ENCODE assay signal across 8 mouse cellular contexts in the genomic region with DNA sequence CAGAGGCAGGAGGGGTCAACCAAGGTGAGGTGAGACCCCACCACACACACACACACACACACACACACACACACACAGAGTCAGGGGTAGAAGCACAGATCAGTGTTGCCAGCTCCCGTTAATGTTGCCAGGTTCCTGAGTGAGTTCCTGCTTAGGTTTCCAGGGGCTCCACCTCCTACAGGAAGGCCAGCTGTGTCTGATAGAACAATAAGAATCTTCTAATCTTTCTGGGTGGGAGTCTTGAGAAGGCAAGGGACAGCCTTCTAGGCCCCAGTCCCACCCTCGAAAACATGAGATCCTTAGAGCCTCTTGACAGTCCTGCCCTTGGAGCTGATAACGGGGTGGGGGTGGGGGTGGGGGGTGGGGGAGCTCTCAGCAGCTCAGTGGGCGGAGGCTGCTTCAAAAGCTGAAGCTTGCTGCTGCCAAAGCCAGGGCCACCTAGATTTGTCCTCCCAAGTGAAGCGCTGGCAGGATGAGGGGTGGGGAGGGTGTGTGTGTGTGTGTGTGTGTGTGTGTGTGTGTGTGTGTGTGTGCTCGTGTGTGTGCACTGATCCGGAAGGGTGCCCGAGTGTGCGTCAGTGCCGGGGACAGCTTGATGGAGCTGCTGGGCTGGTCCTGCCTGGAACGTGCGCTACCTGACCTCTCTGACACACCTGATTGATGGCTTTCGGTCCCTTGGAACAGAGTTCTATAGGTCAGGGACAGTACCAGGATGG. TPM values are rescaled to one million over a fixed set of nuclear protein-coding genes. Genes with fewer than 3 reads are reported as not detected.
DNase-seq lines count a peak whose midpoint lies in the region; ATAC-seq and TF ChIP-seq lines count a peak whose summit lies in the region.

No protein-coding gene starts in this region.

- H3K4me1 ChIP-seq in hindbrain, postnatal 0 days (ENCODE audit: insufficient read depth, low read length) = peaks cover 6% of the 10 kb centered on the region
- peaks cover 73% of the 10 kb centered on the region for H3K4me1 ChIP-seq in liver, embryonic 15.5 days (replicated peaks)

- H3K9me3 ChIP-seq in hindbrain, postnatal 0 days (ENCODE audit: low read length) = no peaks in the 10 kb centered on the region
- H3K9me3 ChIP-seq in liver, embryonic 15.5 days (replicated peaks) = no peaks in the 10 kb centered on the region

- H3K36me3 ChIP-seq in hindbrain, postnatal 0 days (ENCODE audit: insufficient read depth, low read length) = no peaks in the 10 kb centered on the region
- no peaks in the 10 kb centered on the region for H3K36me3 ChIP-seq in liver, embryonic 15.5 days (replicated peaks)

- peak overlapping the region; percentile 13; the same call in 1 of the 2 replicates for H3K4me2 ChIP-seq in hindbrain, postnatal 0 days (ENCODE audit: low read depth, low read length)
- H3K4me2 ChIP-seq in liver, embryonic 15.5 days = peak overlapping the region; percentile 23

- no peaks in the 10 kb centered on the region for H3K27me3 ChIP-seq in hindbrain, postnatal 0 days (ENCODE audit: insufficient read depth, low read length)
- H3K27me3 ChIP-seq in liver, embryonic 15.5 days = no peaks in the 10 kb centered on the region

- no peak for ATAC-seq in hindbrain, postnatal 0 days
- peak; percentile 16; the same call in 1 of the 2 replicates for ATAC-seq in liver, embryonic 15.5 days (ENCODE audit: insufficient read depth)
- no peak for ATAC-seq in erythroblast, adult 5-6 weeks (replicated peaks; ENCODE audit: low FRiP score, poor library complexity, severe bottlenecking)

- TF ChIP-seq CTCF in hindbrain, postnatal 0 days (IDR thresholded peaks at IDR 0.05; ENCODE audit: low read depth) = no peak

- DNase-seq in left cerebral cortex, postnatal 36 days (ENCODE audit: low spot score in 2 of 2) = peak; percentile 24 to 30
- DNase-seq in left cerebral cortex, adult 8-10 months (ENCODE audit: low spot score in 2 of 2) = no peak
- DNase-seq in gastrocnemius, postnatal 14 days = peak; percentile 37
- no peak for DNase-seq in hindbrain, postnatal 0 days (ENCODE audit: low spot score)
- peak; percentile 66 for DNase-seq in testis, postnatal 10 days (ENCODE audit: low spot score)
- DNase-seq in urinary bladder, postnatal 10 days (ENCODE audit: low spot score) = no peak

- 39% methylated on average over 13 of the region's 13 CpGs for WGBS in hindbrain, postnatal 0 days
- 28% methylated on average over 13 of the region's 13 CpGs for WGBS in liver, embryonic 15.5 days (ENCODE audit: insufficient replicate concordance)

- H3K27ac ChIP-seq in hindbrain, postnatal 0 days = no peak overlapping the region
- H3K27ac ChIP-seq in liver, embryonic 15.5 days (replicated peaks) = 0 out of 2 replicates have a peak overlapping the region, but pooled peaks have one; percentile 19

- H3K9ac ChIP-seq in hindbrain, postnatal 0 days (replicated peaks; ENCODE audit: low read length) = no peak overlapping the region
- no peak overlapping the region; the same call in 1 of the 2 replicates for H3K9ac ChIP-seq in liver, embryonic 15.5 days

- intact Hi-C loops in left cerebral cortex, postnatal 36 days (cut with DNase I) = no loop called here
- intact Hi-C loops in gastrocnemius, postnatal 14 days (cut with DNase I; ENCODE audit: low total_unique reads) = no loop called here

- H3K4me3 ChIP-seq in hindbrain, postnatal 0 days (ENCODE audit: low read length) = no peak overlapping the region
- no peak overlapping the region for H3K4me3 ChIP-seq in liver, embryonic 15.5 days (replicated peaks)

RNA-seq across cellular contexts. Expression of a gene that starts 3.4 kb away (rescaled TPM):
- total RNA-seq in left cerebral cortex, postnatal 36 days (2021) = 10 to 100 TPM; 18.3 to 38.8 TPM
- 10 to 100 TPM; 25.0 to 36.9 (median 30.7) TPM for total RNA-seq in left cerebral cortex, adult 8-10 months (2022)
- total RNA-seq in gastrocnemius, postnatal 14 days (2021) = 10 to 100 TPM in 1 of 2 experiments, 1 to 10 TPM in 1; 7.1 to 10.7 TPM
- 5.7 and 6.5 TPM in 2 replicates for total RNA-seq in hindbrain, postnatal 0 days (2014; rRNA removed)
- 6.2 TPM in 2 replicates for polyA plus RNA-seq in hindbrain, postnatal 0 days (2015; fragmentation: Nextera tagmentation; extraction: Ambion mirVana)
- 0.82 and 0.94 TPM in 2 replicates for polyA plus RNA-seq in liver, embryonic 15.5 days (2015; fragmentation: Nextera tagmentation; extraction: Ambion mirVana)
- total RNA-seq in erythroblast, adult 5-6 weeks (2015; ENCODE audit: low replicate concordance) = not detected in 2 replicates
- 0.85 and 1.5 TPM in 2 replicates for total RNA-seq in erythroblast, adult 5-6 weeks (2017; ENCODE audit: low replicate concordance)

RNA-seq across cellular contexts. Expression of a gene that starts 41.7 kb away (rescaled TPM):
- 1 to 10 TPM; 6.0 to 6.5 TPM for total RNA-seq in left cerebral cortex, postnatal 36 days (2021)
- 10 to 100 TPM in 2 of 4 experiments, 1 to 10 TPM in 2; 7.8 to 11.5 (median 9.5) TPM for total RNA-seq in left cerebral cortex, adult 8-10 months (2022)
- 10 to 100 TPM; 18.0 to 19.8 TPM for total RNA-seq in gastrocnemius, postnatal 14 days (2021)
- total RNA-seq in hindbrain, postnatal 0 days (2014; rRNA removed) = 12.4 and 15.2 TPM in 2 replicates
- polyA plus RNA-seq in hindbrain, postnatal 0 days (2015; fragmentation: Nextera tagmentation; extraction: Ambion mirVana) = 13.8 and 15.9 TPM in 2 replicates
- 10.7 and 12.1 TPM in 2 replicates for polyA plus RNA-seq in liver, embryonic 15.5 days (2015; fragmentation: Nextera tagmentation; extraction: Ambion mirVana)
- 6.7 and 18.6 TPM in 2 replicates for total RNA-seq in erythroblast, adult 5-6 weeks (2015; ENCODE audit: low replicate concordance)
- 4.6 and 6.2 TPM in 2 replicates for total RNA-seq in erythroblast, adult 5-6 weeks (2017; ENCODE audit: low replicate concordance)

Comparison
In these comparisons a context has a peak if more than half of its experiments do, and no peak if none do; other contexts are left out.
1. DNase-seq: peak in left cerebral cortex, postnatal 36 days (2 of 2), gastrocnemius, postnatal 14 days (single experiment) and testis, postnatal 10 days (single experiment); none in left cerebral cortex, adult 8-10 months (0 of 2), hindbrain, postnatal 0 days (single experiment) and urinary bladder, postnatal 10 days (single experiment).